Mouse (Mus musculus): ENCODE data around the gene Plcg2. TPM values are rescaled to one million over a fixed set of nuclear protein-coding genes. Genes with fewer than 3 reads are reported as not detected.

The Plcg2 gene
- polyA plus RNA-seq, 1 experiment from 2014 or later = 3.2 TPM

DNA sequence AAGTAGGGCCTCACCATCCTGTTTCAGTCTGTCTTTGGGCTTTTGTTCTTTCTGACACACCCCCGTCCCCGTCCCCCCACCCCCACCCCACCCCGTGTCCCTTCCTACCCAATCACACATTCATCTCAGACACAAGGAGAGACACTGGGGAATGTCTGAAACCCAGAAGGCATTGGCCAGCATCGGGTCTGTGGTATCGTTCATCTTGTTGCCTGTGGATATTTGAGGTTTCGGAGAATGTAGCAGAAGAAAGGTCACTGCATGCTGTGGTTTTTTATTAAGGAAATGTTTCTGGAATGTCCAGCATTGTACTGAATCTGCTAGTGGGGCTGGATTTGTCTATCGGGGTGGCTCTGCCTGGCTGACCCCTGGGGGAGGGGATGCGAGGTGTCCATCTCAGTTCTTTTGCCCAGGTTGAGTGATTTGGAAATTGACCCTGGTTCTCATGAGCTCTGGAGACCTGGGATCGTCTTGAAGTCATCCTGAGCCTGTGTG lies 78.2 kb downstream of the Plcg2 start:
- Histone ChIP-seq H3K9ac (no peak overlapping the region), H3K4me3 (ENCODE audit: low read depth, low read length) (no peak overlapping the region), H3K27me3 (ENCODE audit: insufficient read depth, low read length) (no peaks in the 10 kb centered on the region), H3K9me3 (ENCODE audit: low read depth, low read length) (no peaks in the 10 kb centered on the region), H3K27ac (ENCODE audit: low read depth) (no peak overlapping the region), H3K4me2 (no peak overlapping the region), H3K4me1 (ENCODE audit: insufficient read depth) (no peaks in the 10 kb centered on the region), H3K36me3 (ENCODE audit: insufficient read depth) (no peaks in the 10 kb centered on the region)
- 62% methylated on average over 9 of the region's 9 CpGs for WGBS
- no peak for DNase-seq
- ATAC-seq (ENCODE audit: insufficient read depth) = no peak
- TF ChIP-seq CTCF (IDR thresholded peaks at IDR 0.05; ENCODE audit: low read depth) = no peak

- no peak for DNase-seq
- no peak for TF ChIP-seq CTCF (IDR thresholded peaks at IDR 0.05; ENCODE audit: low read depth)
Observed at GRCm38 (mm10) chr8:117577059-117577458, 79.0 kb downstream of the Plcg2 start.

GRCm38 (mm10) chr8:117577883-117578282 lies 79.8 kb downstream of the Plcg2 start:
- 53% methylated on average over 10 of the region's 10 CpGs for WGBS
- no peak overlapping the region for H3K4me3 ChIP-seq (ENCODE audit: low read depth, low read length)
- no peaks in the 10 kb centered on the region for H3K27me3 ChIP-seq (ENCODE audit: insufficient read depth, low read length)
- no peak overlapping the region for H3K27ac ChIP-seq (ENCODE audit: low read depth)
- H3K9ac ChIP-seq = no peak overlapping the region
- no peaks in the 10 kb centered on the region for H3K4me1 ChIP-seq (ENCODE audit: insufficient read depth)
- ATAC-seq (ENCODE audit: insufficient read depth) = no peak
- H3K4me2 ChIP-seq = no peak overlapping the region
- H3K9me3 ChIP-seq (ENCODE audit: low read depth, low read length) = no peaks in the 10 kb centered on the region
- DNase-seq = no peak
- no peaks in the 10 kb centered on the region for H3K36me3 ChIP-seq (ENCODE audit: insufficient read depth)
- peak; percentile 51 for TF ChIP-seq CTCF (IDR thresholded peaks at IDR 0.05; ENCODE audit: low read depth)

More at GRCm38 (mm10) chr8:117577059-117577458, 79.0 kb downstream of the Plcg2 start:
- no peak for ATAC-seq (ENCODE audit: insufficient read depth)
- H3K27me3 ChIP-seq (ENCODE audit: insufficient read depth, low read length) = no peaks in the 10 kb centered on the region
- no peaks in the 10 kb centered on the region for H3K9me3 ChIP-seq (ENCODE audit: low read depth, low read length)
- WGBS = 63% methylated on average over 6 of the region's 6 CpGs
- H3K9ac ChIP-seq = no peak overlapping the region
- H3K4me1 ChIP-seq (ENCODE audit: insufficient read depth) = no peaks in the 10 kb centered on the region
- H3K36me3 ChIP-seq (ENCODE audit: insufficient read depth) = no peaks in the 10 kb centered on the region
- no peak overlapping the region for H3K4me3 ChIP-seq (ENCODE audit: low read depth, low read length)
- H3K4me2 ChIP-seq = no peak overlapping the region
- H3K27ac ChIP-seq (ENCODE audit: low read depth) = no peak overlapping the region

DNA sequence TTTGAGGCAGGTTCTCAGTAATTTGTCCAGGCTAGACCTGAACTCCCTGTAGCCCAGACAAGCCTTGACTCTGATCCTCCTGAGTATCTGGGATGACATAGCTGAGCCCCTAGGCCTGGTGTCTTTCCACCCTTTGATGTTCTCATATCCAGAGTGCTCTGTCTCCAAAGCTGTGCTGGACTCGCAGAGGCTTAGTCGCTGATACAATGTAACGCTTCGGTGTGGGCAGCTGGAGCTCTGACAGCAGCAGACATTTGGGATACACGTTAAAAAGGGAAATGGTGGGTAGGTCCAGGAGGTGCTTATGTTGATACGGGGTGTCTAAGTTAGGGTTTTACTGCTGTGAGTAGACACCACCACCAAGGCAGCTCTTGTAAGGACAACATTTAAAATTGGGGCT lies 80.8 kb downstream of the Plcg2 start:
- DNase-seq = no peak
- Histone ChIP-seq H3K4me3 (ENCODE audit: low read depth, low read length) (no peak overlapping the region), H3K4me1 (ENCODE audit: insufficient read depth) (no peaks in the 10 kb centered on the region), H3K9ac (no peak overlapping the region), H3K36me3 (ENCODE audit: insufficient read depth) (no peaks in the 10 kb centered on the region), H3K27me3 (ENCODE audit: insufficient read depth, low read length) (no peaks in the 10 kb centered on the region), H3K27ac (ENCODE audit: low read depth) (no peak overlapping the region), H3K9me3 (ENCODE audit: low read depth, low read length) (no peaks in the 10 kb centered on the region), H3K4me2 (no peak overlapping the region)
- WGBS = 83% methylated on average over 6 of the region's 6 CpGs
- ATAC-seq (ENCODE audit: insufficient read depth) = no peak
- no peak for TF ChIP-seq CTCF (IDR thresholded peaks at IDR 0.05; ENCODE audit: low read depth)

DNA sequence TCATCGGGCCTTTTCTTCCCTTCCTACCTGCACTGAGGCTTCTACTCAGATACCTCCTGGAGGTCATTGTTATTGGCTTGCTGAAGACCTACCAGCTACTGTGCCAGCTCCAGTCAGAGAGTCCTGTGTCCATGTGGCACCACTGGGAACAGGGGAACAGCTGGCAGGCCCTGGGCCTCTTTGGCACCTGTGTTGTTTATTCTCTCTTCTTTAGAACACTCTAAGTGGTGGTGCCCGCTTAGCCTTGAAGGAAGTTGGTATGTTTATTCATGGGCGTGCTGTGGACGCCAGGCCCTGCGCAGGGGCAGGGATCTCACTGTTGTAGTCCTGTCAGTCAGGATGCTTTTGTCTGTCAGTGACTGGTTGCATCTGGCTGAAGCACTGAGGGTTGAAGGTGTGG lies 95.8 kb downstream of the Plcg2 start:
- no peaks in the 10 kb centered on the region for H3K4me1 ChIP-seq (ENCODE audit: insufficient read depth)
- no peaks in the 10 kb centered on the region for H3K27me3 ChIP-seq (ENCODE audit: insufficient read depth, low read length)
- no peak for DNase-seq
- no peaks in the 10 kb centered on the region for H3K9me3 ChIP-seq (ENCODE audit: low read depth, low read length)
- H3K36me3 ChIP-seq (ENCODE audit: insufficient read depth) = no peaks in the 10 kb centered on the region
- H3K4me2 ChIP-seq = no peak overlapping the region
- no peak for TF ChIP-seq CTCF (IDR thresholded peaks at IDR 0.05; ENCODE audit: low read depth)
- H3K4me3 ChIP-seq (ENCODE audit: low read depth, low read length) = no peak overlapping the region
- H3K9ac ChIP-seq = no peak overlapping the region
- WGBS = 66% methylated on average over 5 of the region's 5 CpGs
- ATAC-seq (ENCODE audit: insufficient read depth) = no peak
- H3K27ac ChIP-seq (ENCODE audit: low read depth) = no peak overlapping the region

- ATAC-seq (ENCODE audit: insufficient read depth) = no peak
- Histone ChIP-seq H3K9ac (no peak overlapping the region), H3K4me2 (no peak overlapping the region), H3K4me3 (ENCODE audit: low read depth, low read length) (no peak overlapping the region), H3K27ac (ENCODE audit: low read depth) (no peak overlapping the region), H3K27me3 (ENCODE audit: insufficient read depth, low read length) (no peaks in the 10 kb centered on the region), H3K36me3 (ENCODE audit: insufficient read depth) (no peaks in the 10 kb centered on the region), H3K4me1 (ENCODE audit: insufficient read depth) (no peaks in the 10 kb centered on the region), H3K9me3 (ENCODE audit: low read depth, low read length) (no peaks in the 10 kb centered on the region)
- 49% methylated on average over 2 of the region's 2 CpGs for WGBS
- DNase-seq = no peak
- TF ChIP-seq CTCF (IDR thresholded peaks at IDR 0.05; ENCODE audit: low read depth) = no peak
Observed at GRCm38 (mm10) chr8:117595001-117595400, 96.9 kb downstream of the Plcg2 start.

DNA sequence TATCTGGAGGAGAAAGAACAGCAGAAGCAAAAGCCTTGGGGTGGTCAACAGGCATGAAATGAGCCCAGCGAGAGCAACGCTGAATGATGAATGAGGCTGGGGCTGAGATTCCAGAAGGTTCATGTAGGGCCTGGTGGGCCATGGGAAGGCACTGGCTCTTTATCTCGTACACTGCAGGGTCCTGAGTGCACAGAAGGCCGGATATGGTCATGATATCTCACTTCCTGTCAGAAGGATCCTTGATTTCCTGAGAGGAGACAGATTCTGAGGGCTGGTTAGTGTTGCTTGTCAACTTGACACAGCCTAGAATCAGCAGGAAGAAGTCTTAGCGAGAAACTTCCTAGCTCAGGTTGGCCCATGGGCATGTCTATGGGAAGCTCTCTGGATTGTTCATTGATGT lies 98.7 kb downstream of the Plcg2 start:
- Histone ChIP-seq H3K9ac (no peak overlapping the region), H3K27me3 (ENCODE audit: insufficient read depth, low read length) (no peaks in the 10 kb centered on the region), H3K4me2 (no peak overlapping the region), H3K9me3 (ENCODE audit: low read depth, low read length) (no peaks in the 10 kb centered on the region), H3K36me3 (ENCODE audit: insufficient read depth) (no peaks in the 10 kb centered on the region), H3K4me1 (ENCODE audit: insufficient read depth) (no peaks in the 10 kb centered on the region), H3K27ac (ENCODE audit: low read depth) (no peak overlapping the region), H3K4me3 (ENCODE audit: low read depth, low read length) (no peak overlapping the region)
- no peak for ATAC-seq (ENCODE audit: insufficient read depth)
- no peak for DNase-seq
- no peak for TF ChIP-seq CTCF (IDR thresholded peaks at IDR 0.05; ENCODE audit: low read depth)
- WGBS = 65% methylated on average over 5 of the region's 5 CpGs

DNA sequence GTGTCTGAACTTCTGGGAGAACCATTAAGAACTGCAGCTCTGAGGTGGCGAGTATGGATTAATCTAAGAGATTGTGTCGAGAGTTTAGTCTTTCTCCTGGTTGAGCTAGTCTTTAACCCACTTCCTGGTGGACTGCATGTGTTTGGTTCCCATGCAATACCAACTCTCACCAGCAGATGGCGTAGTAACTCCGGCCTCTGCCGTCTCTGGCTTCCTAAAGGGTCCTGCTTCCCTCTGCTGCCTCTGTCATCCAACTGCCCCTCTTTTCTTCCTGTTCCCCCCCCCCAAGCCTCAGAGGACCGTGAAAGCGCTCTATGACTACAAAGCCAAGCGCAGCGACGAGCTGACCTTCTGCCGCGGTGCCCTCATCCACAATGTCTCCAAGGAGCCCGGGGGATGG lies 102.7 kb downstream of the Plcg2 start:
- Histone ChIP-seq H3K27ac (ENCODE audit: low read depth) (no peak overlapping the region), H3K27me3 (ENCODE audit: insufficient read depth, low read length) (no peaks in the 10 kb centered on the region), H3K9ac (no peak overlapping the region), H3K4me1 (ENCODE audit: insufficient read depth) (no peaks in the 10 kb centered on the region), H3K36me3 (ENCODE audit: insufficient read depth) (no peaks in the 10 kb centered on the region), H3K4me3 (ENCODE audit: low read depth, low read length) (no peak overlapping the region), H3K9me3 (ENCODE audit: low read depth, low read length) (no peaks in the 10 kb centered on the region), H3K4me2 (no peak overlapping the region)
- no peak for ATAC-seq (ENCODE audit: insufficient read depth)
- DNase-seq = peak; percentile 23
- 76% methylated on average over 13 of the region's 13 CpGs for WGBS
- TF ChIP-seq CTCF (IDR thresholded peaks at IDR 0.05; ENCODE audit: low read depth) = peak; percentile 74
